Mouse (Mus musculus) layer of hippocampus, adult 18-20 months (tissue): ENCODE data around the gene Gm4175. TPM values are rescaled to one million over a fixed set of nuclear protein-coding genes. Genes with fewer than 3 reads are reported as not detected.
"Not testable (repeated sequence)": the region's sequence is repeated elsewhere in the genome, so short reads cannot be mapped to it uniquely, and the experiment has no call there.

Source experiments
- DNase-seq, 2 experiments: peaks; one replicate each; pipeline ENCODE4 v3.0.0; 2022; ENCODE audit warnings: low spot score in 2 of 2
- long read RNA-seq: library from polyadenylated mRNA; stranded (forward); transcript quantifications from one replicate; pipeline ENCODE4 v2.0.0, GENCODE M21; 2021
- total RNA-seq, 2 experiments: library from RNA; stranded (reverse); gene quantifications; 2 replicates each; pipeline ENCODE4 v1.2.3; 2021

Gm4175 gene
- not detected for total RNA-seq
- long read RNA-seq: 0 reads

DNA sequence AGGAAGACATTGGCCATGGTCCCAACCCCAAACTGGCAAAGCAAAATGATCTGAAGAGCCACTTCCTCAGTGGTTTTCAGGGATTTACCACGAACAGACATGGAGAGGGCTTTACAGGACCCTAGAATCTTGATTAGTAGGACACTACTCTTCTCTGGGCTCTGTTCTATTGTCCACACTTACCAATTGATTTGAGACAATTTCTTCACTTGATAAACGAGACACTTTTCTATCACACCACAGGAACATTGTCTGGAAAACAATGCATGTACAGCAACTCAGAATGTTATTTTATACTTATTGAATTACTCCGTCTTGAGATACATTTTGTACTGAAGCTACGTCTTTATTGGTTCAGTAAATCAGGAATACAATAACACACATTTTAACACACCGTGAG, at the start of gene Gm4175:
Gene Gm4175, minus strand, starts transcription at position 101 of the 400 bp plus-strand sequence.
- DNase-seq: not testable (repeated sequence)

DNA sequence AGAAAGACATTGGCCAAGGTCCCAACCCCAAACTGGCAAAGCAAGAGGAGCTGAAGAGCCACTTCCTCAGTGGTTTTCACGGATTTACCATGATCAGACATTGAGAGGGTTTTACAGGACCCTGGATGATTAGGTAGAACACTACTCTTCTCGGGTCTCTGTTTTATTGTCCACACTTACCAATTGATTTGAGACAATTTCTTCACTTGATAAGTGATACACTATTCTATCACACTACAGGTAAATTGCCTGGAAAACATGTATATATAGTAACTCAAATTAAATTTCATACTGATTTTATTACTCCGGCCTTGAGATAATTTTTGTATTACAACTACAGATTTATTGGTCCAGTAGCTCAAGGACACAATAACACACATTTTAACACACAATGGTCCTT, 35.4 kb upstream of the Gm4175 start, which contains the start of gene Gm4177:
Gene Gm4177, minus strand, starts transcription at position 101 of the 400 bp plus-strand sequence.
- not testable (repeated sequence) for DNase-seq

Other genes with a start within 250 kb of the Gm4175 start
- not detected for gene Vmn1r130, start 249.7 kb downstream of the Gm4175 start, total RNA-seq
- gene Vmn1r131, start 215.4 kb downstream of the Gm4175 start, total RNA-seq: not detected
- gene Vmn1r132, start 147.4 kb downstream of the Gm4175 start, total RNA-seq: not detected
- gene Gm4177, start 35.3 kb upstream of the Gm4175 start, total RNA-seq: not detected
- gene Vmn1r135, start 70.9 kb upstream of the Gm4175 start, total RNA-seq: not detected
- not detected for gene Gm5725, start 82.8 kb upstream of the Gm4175 start, total RNA-seq
- not detected for gene Gm5891, start 159.8 kb upstream of the Gm4175 start, total RNA-seq
- gene Vmn1r137, start 233.1 kb upstream of the Gm4175 start, total RNA-seq: not detected